Mouse (Mus musculus) brain, embryonic 14.5 days (tissue): Measurements from ENCODE around the gene Micu1. TPM values are rescaled to one million over a fixed set of nuclear protein-coding genes. Genes with fewer than 3 reads are reported as not detected.

Experiments used
- DNase-seq: peaks from one replicate; pipeline ENCODE4 v3.0.0-alpha.2; 2011; ENCODE audit warnings: low read depth
- CTCF ChIP-seq: fragments of 200-500 bp; IDR thresholded peaks from 2 replicates; pipeline ENCODE4 v1.5.1; 2012; ENCODE audit warnings: inconsistent platforms, mild to moderate bottlenecking, moderate library complexity, borderline replicate concordance; ENCODE audit not compliant: insufficient read depth, insufficient read length; ENCODE audit errors: extremely low read depth
- POLR2A ChIP-seq: fragments of 200-500 bp; IDR thresholded peaks from 2 replicates; pipeline ENCODE4 v1.6.1; 2012; ENCODE audit warnings: mild to moderate bottlenecking, inconsistent platforms, borderline replicate concordance; ENCODE audit not compliant: poor library complexity, insufficient read depth, insufficient read length, severe bottlenecking; ENCODE audit errors: extremely low read depth
- polyA plus RNA-seq: library from polyadenylated mRNA; depleted of rRNA; stranded (reverse); fragments of >200 nt; gene quantifications from 2 replicates; pipeline ENCODE4 v1.2.3, GENCODE M21; 2012; rRNA removed

The Micu1 gene
- polyA plus RNA-seq, 1 experiment = 77.8 TPM

GRCm38 (mm10) chr10:59899341-59900173 is 197.3 kb downstream of the Micu1 start:
- peak; percentile 99 for DNase-seq
- TF ChIP-seq POLR2A = no peak
- TF ChIP-seq CTCF = no peak

GRCm38 (mm10) chr10:59900174-59900435 is 197.8 kb downstream of the Micu1 start:
- DNase-seq = no peak
- TF ChIP-seq POLR2A (no peak), CTCF (no peak)

GRCm38 (mm10) chr10:59900939-59901338 is 198.7 kb downstream of the Micu1 start:
- DNase-seq = peak; percentile 63
- no peak for TF ChIP-seq CTCF

- no peak for DNase-seq
- TF ChIP-seq POLR2A = no peak
Measured at GRCm38 (mm10) chr10:59901463-59901862, 199.2 kb downstream of the Micu1 start.

- DNase-seq = no peak
- TF ChIP-seq CTCF (no peak), POLR2A (no peak)
Measured at GRCm38 (mm10) chr10:59901986-59902605, 199.8 kb downstream of the Micu1 start.

- no peak for TF ChIP-seq POLR2A
- no peak for TF ChIP-seq CTCF
- DNase-seq = no peak
Measured at GRCm38 (mm10) chr10:59902606-59902990, 200.3 kb downstream of the Micu1 start.

GRCm38 (mm10) chr10:59903170-59903569 is 200.9 kb downstream of the Micu1 start:
- DNase-seq = no peak
- TF ChIP-seq CTCF (no peak), POLR2A (no peak)

GRCm38 (mm10) chr10:59907080-59907609 is 204.9 kb downstream of the Micu1 start:
- TF ChIP-seq POLR2A (no peak), CTCF (no peak)
- DNase-seq = no peak

GRCm38 (mm10) chr10:59907695-59908299 is 205.5 kb downstream of the Micu1 start:
- TF ChIP-seq POLR2A = no peak
- no peak for TF ChIP-seq CTCF
- peak; percentile 77 for DNase-seq

GRCm38 (mm10) chr10:59908776-59909315 is 206.6 kb downstream of the Micu1 start:
- TF ChIP-seq POLR2A (no peak), CTCF (no peak)
- DNase-seq = no peak

- peak; percentile 79 for DNase-seq
- TF ChIP-seq CTCF (no peak), POLR2A (no peak)
Measured at GRCm38 (mm10) chr10:59909357-59909847, 207.1 kb downstream of the Micu1 start.

- TF ChIP-seq CTCF (no peak), POLR2A (no peak)
- no peak for DNase-seq
Measured at GRCm38 (mm10) chr10:59911091-59911490, 208.8 kb downstream of the Micu1 start.

- DNase-seq = no peak
- TF ChIP-seq POLR2A = no peak
- no peak for TF ChIP-seq CTCF
Measured at GRCm38 (mm10) chr10:59911561-59912198, 209.4 kb downstream of the Micu1 start.

Other genes with a start within 250 kb of the Micu1 start
- gene Gm10322, start 86.4 kb upstream of the Micu1 start, polyA plus RNA-seq = not detected in 2 replicates
- 11.4 and 17.3 TPM in 2 replicates for gene Mcu, start 85.8 kb upstream of the Micu1 start, polyA plus RNA-seq
- 22.6 and 34.0 TPM in 2 replicates for gene Dnajb12, start 177.1 kb downstream of the Micu1 start, polyA plus RNA-seq
- gene Ddit4, start 249.4 kb downstream of the Micu1 start, polyA plus RNA-seq = 82.4 and 114 TPM in 2 replicates